Mouse (Mus musculus) regulatory T cell (primary cell): Measurements from ENCODE around the gene Zfp69.

Experiments used
- in situ Hi-C: fragments of 300-600 bp; cut with MboI, MseI; formaldehyde crosslinking; loops from one replicate; pipeline ENCODE4 v1.15.1; 2025; ENCODE audit warnings: high pct_unique_total_duplicates

Gene Zfp69

DNA sequence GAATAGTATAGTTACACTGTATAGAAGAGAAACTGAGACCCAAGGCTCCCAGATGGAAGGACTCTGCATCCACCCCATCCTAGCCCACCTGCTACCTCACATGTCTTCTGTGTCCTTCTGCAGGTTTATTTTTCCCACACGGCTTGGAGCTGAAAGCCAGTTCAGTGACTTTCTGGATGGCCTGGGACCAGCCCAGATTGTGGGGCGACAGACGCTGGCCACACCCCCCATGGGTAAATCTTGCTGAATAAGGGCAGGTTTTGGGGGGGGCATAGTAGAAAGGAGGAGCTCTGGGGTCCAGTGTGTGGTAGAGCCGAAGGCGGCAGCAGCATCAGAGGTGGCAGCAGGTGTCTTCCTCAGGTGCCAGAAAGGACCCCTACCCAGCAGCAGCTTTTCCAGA is 64.7 kb downstream of the Zfp69 start:
- in situ Hi-C loops, result no loop called here

DNA sequence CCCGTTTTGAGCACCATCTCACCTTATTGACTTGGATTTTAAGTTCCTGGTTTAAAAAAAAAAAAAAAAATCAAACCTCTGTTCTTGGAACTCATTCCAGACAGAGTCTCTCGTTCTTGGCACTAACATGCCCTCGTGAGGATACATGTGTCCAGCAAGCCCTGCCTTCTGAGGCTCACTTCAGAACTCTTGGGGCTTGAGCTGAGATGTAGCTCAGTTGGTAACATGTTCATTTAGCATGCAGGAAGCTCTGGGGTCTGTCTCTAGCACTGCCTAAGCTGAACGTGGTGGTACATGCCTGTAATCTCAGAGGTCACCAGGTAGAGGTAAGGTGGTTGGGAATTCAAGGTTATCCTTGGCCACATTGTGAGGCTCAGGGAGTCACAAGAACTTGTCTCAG is 65.4 kb downstream of the Zfp69 start:
- in situ Hi-C loops, result no loop called here

DNA sequence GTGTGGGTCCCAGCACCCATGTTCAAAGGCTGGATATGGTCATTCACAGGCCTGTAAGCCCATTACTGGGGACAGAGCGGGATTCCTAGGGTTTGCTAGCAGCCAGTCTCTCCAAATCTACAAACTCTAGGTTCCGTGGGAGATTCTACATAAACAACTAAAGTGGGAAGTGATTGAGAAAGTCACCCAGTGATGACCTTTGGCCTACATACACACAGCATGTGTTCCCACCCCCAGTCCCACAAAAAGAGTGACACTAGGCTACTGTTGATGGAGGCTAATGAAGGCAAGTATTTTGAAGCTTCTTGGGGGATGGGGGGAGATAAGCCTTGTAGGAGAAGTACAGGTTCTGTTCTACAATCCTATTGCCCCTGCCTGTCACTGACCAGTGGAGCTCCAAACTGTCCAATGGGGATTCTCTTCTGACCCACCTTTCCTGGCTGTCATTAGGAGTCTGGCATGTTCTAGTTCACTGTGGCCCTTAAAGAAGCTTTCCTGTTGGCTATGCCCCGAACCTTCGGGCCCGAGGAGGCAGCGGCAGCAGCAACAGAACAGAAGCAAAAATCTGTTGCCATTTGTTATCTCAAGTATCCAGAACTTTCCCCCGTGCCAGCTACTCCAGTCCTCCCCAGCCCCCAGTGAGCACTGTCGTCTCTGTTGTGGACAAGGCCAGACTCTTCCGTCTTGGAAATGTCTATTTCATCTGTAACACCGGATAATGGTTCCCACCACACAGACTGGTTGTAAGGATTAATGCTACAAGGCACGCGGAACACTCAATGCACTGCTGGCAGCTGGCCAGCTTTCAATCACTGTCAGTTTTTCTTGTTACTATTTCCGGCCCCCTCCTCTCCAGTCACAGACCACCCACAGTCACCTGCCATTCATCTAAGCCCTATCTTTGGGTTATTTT is 66.0 kb downstream of the Zfp69 start:
- in situ Hi-C loops, result no loop called here

DNA sequence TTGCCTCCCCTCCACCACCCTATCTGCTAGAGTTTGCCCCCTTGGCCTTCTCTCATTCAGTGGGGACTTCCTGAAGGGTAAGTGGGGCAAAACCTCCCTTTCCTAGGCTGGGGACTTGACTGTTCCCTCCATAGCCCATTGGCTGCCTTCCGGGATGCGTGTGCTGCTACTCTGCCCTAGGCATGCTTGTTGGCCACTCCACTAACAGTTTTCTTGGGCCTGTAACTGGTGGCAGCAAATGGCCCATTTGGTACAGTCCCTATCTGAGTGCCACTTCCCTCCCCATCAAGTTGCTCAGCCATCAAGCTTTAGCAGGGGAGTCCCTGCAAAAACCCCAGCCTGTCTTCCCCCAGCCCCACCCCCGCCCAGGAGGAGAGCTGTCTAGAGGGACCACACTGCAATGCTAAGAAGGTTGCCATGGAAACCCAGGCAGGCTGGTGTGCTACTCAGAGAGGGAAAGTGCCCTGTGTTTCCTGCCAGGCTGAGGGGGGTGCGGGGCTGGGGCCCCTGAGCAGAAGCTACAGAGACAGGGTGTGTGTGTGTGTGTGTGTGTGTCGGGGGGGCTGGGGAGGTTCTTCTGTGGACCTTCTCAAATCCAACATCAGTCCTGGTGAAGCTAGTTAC is 69.4 kb downstream of the Zfp69 start:
- in situ Hi-C loops, result loop anchor here (5.0 kb wide), 1 partner anchor 35 kb away; no protein-coding TSS in a partner anchor

DNA sequence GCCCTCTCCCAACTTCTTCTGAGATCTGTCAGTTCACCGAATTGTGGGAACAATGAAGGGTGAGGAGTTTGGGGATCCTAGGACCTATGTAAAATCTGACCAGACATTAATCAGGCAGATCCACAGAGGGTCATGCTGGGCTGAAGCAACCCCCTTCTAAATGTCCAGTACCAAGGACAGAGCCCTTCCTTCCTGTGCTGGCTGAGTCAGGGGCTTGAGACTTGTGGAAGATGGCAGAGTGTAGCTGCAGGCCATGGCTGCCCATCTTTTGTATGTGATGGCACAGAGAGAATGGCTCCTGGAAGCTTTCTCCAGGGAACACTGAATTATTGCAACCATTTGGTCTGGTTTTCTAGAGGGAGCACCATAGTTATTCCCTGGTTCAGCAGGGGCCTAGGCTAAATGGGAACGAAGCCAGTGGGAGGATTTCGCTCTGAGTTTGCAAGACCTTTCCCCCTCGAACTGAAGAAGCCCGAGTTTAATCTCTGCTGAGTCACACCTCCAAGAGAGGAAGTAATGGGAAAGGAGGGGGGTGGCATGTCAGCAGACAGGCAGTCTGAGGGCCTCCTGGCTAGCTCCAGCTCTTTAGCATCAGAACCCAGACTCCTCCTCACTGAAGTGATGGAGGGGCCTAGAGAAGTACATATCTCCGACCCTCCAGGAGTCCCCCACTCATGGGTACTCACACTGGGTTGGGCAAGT is 70.6 kb downstream of the Zfp69 start:
- in situ Hi-C loops, result loop anchor here (5.0 kb wide), 1 partner anchor 34 kb away; no protein-coding TSS in a partner anchor
